Mouse (Mus musculus) thymus, adult 2 months (tissue): Measurements from ENCODE around the gene Ripply1.

Source experiments
- CTCF ChIP-seq: fragments of 200-500 bp; IDR thresholded peaks from 2 replicates; pipeline ENCODE4 v1.5.1; 2012; ENCODE audit warnings: mild to moderate bottlenecking, control low read depth, low read length, moderate library complexity, borderline replicate concordance; ENCODE audit not compliant: control insufficient read depth, poor library complexity, insufficient read depth; ENCODE audit errors: extremely low read depth
- POLR2A ChIP-seq: fragments of 200-500 bp; IDR thresholded peaks from 2 replicates; pipeline ENCODE4 v1.6.1; 2012; ENCODE audit warnings: mild to moderate bottlenecking, low read length, control low read depth, moderate library complexity; ENCODE audit not compliant: control insufficient read depth, poor library complexity, insufficient read depth; ENCODE audit errors: extremely low read depth

DNA sequence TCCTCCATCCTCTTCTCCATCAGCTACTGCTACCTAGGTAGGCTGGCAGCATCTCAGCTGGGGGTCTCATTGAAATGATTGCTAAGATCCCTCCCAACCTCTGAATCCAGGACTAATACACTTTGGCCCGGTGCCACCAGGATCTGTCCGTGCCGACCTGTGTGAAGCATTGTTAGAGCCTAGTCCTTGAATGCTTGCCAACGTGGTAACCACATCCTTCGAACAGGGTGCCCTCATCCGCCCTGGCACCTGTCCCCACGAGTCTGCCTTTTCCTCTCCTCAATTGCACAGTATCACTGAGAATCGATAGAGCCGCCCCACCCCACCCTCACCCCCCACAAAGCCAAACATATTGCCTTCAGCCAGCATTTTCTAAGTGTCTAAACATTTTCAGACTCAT, 15.7 kb upstream of the Ripply1 start:
- TF ChIP-seq CTCF (no peak), POLR2A (no peak)
